Mouse (Mus musculus): ENCODE measurements around the gene Mrpl21. TPM values are rescaled to one million over a fixed set of nuclear protein-coding genes. Genes with fewer than 3 reads are reported as not detected.

Gene Mrpl21
- polyA plus RNA-seq (2012; rRNA removed) = 70.5 and 72.6 TPM in 2 replicates

GRCm38 (mm10) chr19:3282572-3283467 is at the start of gene Mrpl21, which contains the start of gene Ighmbp2:
Gene Mrpl21, plus strand, starts transcription at chr19:3282901.
Gene Ighmbp2, minus strand, starts transcription at chr19:3283017.

GRCm38 (mm10) chr19:3322261-3322969 is 39.7 kb downstream of the Mrpl21 start, which contains the start of gene Cpt1a:
Gene Cpt1a, plus strand, starts transcription at chr19:3322334.

Other genes with a start within 250 kb of the Mrpl21 start
- gene Ighmbp2, start 116 bp downstream of the Mrpl21 start, polyA plus RNA-seq (2012; rRNA removed) = 7.5 and 8.6 TPM in 2 replicates
- 13.5 and 15.1 TPM in 2 replicates for gene Cpt1a, start 39.4 kb downstream of the Mrpl21 start, polyA plus RNA-seq (2012; rRNA removed)
- 0.34 and 0.53 TPM in 2 replicates for gene Tesmin, start 106.0 kb downstream of the Mrpl21 start, polyA plus RNA-seq (2012; rRNA removed)
- 9.5 and 12.4 TPM in 2 replicates for gene Gal, start 131.6 kb downstream of the Mrpl21 start, polyA plus RNA-seq (2012; rRNA removed)